Mouse (Mus musculus): Measurements from ENCODE around the gene Anxa10. TPM values are rescaled to one million over a fixed set of nuclear protein-coding genes. Genes with fewer than 3 reads are reported as not detected.
A peak's percentile ranks its signal among the peaks of the same experiment; 100 is the strongest.

Anxa10 gene
- polyA plus RNA-seq (2015; fragmentation: Nextera tagmentation; extraction: Ambion mirVana), result 70.2 and 91.0 TPM in 2 replicates

- no peak within 1 kb of the TSS for H3K4me3 ChIP-seq (replicated peaks)
- ATAC-seq (ENCODE audit: insufficient read depth, low FRiP score, low read depth), result peak; percentile 89
Observed at GRCm38 (mm10) chr8:62123098-62123497, at the start of gene Anxa10. Gene Anxa10, minus strand, starts transcription at chr8:62123150.

DNA sequence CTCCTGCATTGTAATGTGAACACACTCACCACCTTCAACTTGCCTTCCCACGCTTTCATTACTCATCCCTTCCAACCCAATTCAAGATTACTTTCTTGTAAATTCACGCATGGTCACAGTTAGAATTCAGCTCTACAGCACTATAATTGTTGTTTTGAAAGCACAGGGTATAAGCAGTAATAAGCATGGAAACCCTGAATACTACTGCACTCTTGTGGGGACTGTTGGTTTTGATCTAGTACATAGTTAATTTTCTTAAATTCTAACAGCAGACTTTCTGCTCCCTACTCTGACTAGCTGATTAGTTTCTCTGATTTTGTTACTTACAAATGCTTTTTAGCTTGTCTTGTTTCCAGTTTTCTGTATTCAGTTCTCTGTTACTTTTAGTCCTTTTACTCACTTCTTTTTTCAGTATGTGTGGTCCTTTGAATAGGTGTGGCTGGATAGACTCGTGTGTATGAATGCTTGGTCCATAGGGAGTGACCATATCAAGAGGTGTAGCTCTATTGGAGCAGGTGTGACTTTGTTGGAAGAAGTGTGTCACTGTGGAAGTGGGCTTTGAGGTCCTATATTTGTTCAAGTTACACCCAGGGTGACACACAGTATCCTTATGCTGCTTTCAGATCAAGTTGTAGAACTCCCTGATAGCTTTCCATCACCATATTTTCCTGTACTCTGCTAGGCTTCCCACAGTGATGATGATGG lies 9.9 kb upstream of the Anxa10 start:
- Histone ChIP-seq H3K27ac (no peak overlapping the region), H3K4me3 (replicated peaks) (no peak overlapping the region), H3K4me2 (no peak overlapping the region), H3K27me3 (replicated peaks) (no peaks in the 10 kb centered on the region), H3K9ac (no peak overlapping the region), H3K36me3 (no peaks in the 10 kb centered on the region), H3K9me3 (no peaks in the 10 kb centered on the region), H3K4me1 (no peaks in the 10 kb centered on the region)
- WGBS, result 73% methylated on average over 3 of the region's 3 CpGs
- no peak; the same call in 1 of the 2 replicates for ATAC-seq (ENCODE audit: insufficient read depth, low FRiP score, low read depth)

More at GRCm38 (mm10) chr8:62123098-62123497, at the start of gene Anxa10:
- WGBS, result 66% methylated on average over 2 of the region's 2 CpGs
- Histone ChIP-seq H3K36me3 (no peaks in the 10 kb centered on the region), H3K27ac (0 out of 2 replicates have a peak within 1 kb of the TSS, but pooled peaks have one; percentile 21), H3K9ac (no peak within 1 kb of the TSS), H3K27me3 (replicated peaks) (no peaks in the 10 kb centered on the region), H3K4me1 (no peaks in the 10 kb centered on the region), H3K4me2 (no peak within 1 kb of the TSS), H3K9me3 (no peaks in the 10 kb centered on the region)

DNA sequence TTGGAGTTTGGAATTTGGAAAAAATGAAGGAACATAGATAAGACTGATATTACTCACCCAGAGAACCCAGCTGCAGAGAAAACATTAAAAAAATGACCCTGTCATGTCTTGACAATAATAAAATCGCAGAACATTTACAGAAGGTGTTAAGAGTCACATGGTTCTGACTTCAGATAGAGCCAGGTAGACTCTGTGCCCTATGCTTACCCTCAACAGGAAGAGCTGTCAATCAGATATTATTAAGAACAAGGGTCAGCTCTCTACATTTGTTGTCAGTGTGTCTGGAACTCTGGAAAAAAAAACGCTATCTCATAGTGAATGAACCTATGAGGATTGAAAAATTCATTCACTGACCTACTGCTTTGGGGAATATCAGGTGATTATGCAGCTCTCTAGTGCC lies 25.7 kb downstream of the Anxa10 start:
- Histone ChIP-seq H3K9ac (no peak overlapping the region), H3K9me3 (no peaks in the 10 kb centered on the region), H3K4me2 (no peak overlapping the region), H3K27ac (no peak overlapping the region), H3K4me3 (replicated peaks) (no peak overlapping the region), H3K4me1 (no peaks in the 10 kb centered on the region), H3K27me3 (replicated peaks) (no peaks in the 10 kb centered on the region), H3K36me3 (no peaks in the 10 kb centered on the region)
- no peak for ATAC-seq (ENCODE audit: insufficient read depth, low FRiP score, low read depth)
- 88% methylated on average over 2 of the region's 2 CpGs for WGBS

GRCm38 (mm10) chr8:62081804-62082203 lies 41.1 kb downstream of the Anxa10 start:
- Histone ChIP-seq H3K27me3 (replicated peaks) (no peaks in the 10 kb centered on the region), H3K4me1 (no peaks in the 10 kb centered on the region), H3K36me3 (no peaks in the 10 kb centered on the region), H3K4me2 (no peak overlapping the region), H3K4me3 (replicated peaks) (no peak overlapping the region), H3K27ac (no peak overlapping the region), H3K9ac (no peak overlapping the region), H3K9me3 (no peaks in the 10 kb centered on the region)
- no peak for ATAC-seq (ENCODE audit: insufficient read depth, low FRiP score, low read depth)
- WGBS, result 79% methylated on average over 2 of the region's 2 CpGs

DNA sequence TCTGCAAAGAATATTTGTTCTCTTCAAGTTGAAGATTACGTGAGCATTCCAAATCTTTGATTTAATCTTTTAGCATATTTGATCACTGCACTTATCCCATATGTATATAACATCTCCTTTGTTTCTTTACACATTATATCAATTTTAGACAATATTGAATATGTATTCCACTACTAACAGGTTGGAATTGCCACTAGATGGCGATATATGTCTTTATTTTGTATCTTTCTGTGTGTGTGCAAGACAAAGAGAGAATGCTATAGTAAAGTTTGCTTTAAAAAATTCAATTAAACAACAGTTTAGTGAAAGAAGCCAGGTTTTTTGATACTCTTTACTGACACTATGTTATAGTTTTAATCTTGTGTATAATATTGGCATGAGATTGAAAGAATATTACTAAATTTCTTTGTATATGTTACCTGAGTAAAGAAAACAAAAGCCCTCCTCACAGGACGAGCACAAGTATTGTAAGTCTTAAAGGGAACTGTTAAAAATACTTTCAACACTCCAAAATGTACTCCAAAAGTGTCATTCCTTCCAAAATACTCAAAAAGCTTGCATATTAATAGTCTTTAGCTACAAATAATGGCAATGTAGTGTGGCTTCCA lies 42.7 kb downstream of the Anxa10 start:
- no peak overlapping the region for H3K27ac ChIP-seq
- no peaks in the 10 kb centered on the region for H3K27me3 ChIP-seq (replicated peaks)
- 36% methylated on average over 3 of the region's 3 CpGs for WGBS
- no peak overlapping the region for H3K9ac ChIP-seq
- H3K9me3 ChIP-seq, result no peaks in the 10 kb centered on the region
- H3K4me1 ChIP-seq, result no peaks in the 10 kb centered on the region
- ATAC-seq (ENCODE audit: insufficient read depth, low FRiP score, low read depth), result no peak; the same call in 1 of the 2 replicates
- H3K36me3 ChIP-seq, result no peaks in the 10 kb centered on the region
- no peak overlapping the region for H3K4me2 ChIP-seq
- no peak overlapping the region for H3K4me3 ChIP-seq (replicated peaks)

DNA sequence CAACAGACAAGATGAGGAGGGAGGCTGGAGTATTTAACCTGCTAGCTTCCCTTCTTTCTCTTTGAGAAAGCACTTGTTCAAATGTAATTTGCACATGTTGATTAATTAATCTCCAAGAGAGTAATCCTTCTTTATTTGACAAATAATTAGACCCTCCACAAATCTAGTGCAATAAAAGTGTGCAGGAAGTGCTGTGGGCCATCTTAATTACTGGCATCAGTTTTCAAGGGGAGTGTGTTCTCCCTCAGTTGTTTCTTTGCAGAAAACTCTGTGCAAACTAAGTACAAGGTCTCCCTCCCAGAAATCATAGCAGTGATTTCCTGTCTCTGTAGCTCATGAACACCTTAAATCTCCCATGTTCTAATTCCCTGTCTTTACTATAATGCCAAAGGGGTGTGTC lies 54.6 kb downstream of the Anxa10 start:
- Histone ChIP-seq H3K9ac (no peak overlapping the region), H3K27ac (no peak overlapping the region), H3K36me3 (no peaks in the 10 kb centered on the region), H3K9me3 (no peaks in the 10 kb centered on the region), H3K4me3 (replicated peaks) (no peak overlapping the region), H3K4me1 (no peaks in the 10 kb centered on the region), H3K27me3 (replicated peaks) (no peaks in the 10 kb centered on the region), H3K4me2 (no peak overlapping the region)
- no peak for ATAC-seq (ENCODE audit: insufficient read depth, low FRiP score, low read depth)

GRCm38 (mm10) chr8:62060357-62060756 lies 62.6 kb downstream of the Anxa10 start:
- H3K9me3 ChIP-seq, result no peaks in the 10 kb centered on the region
- no peaks in the 10 kb centered on the region for H3K27me3 ChIP-seq (replicated peaks)
- H3K9ac ChIP-seq, result no peak overlapping the region
- H3K4me2 ChIP-seq, result no peak overlapping the region
- no peak overlapping the region for H3K27ac ChIP-seq
- no peaks in the 10 kb centered on the region for H3K4me1 ChIP-seq
- no peaks in the 10 kb centered on the region for H3K36me3 ChIP-seq
- no peak for ATAC-seq (ENCODE audit: insufficient read depth, low FRiP score, low read depth)
- H3K4me3 ChIP-seq (replicated peaks), result no peak overlapping the region

DNA sequence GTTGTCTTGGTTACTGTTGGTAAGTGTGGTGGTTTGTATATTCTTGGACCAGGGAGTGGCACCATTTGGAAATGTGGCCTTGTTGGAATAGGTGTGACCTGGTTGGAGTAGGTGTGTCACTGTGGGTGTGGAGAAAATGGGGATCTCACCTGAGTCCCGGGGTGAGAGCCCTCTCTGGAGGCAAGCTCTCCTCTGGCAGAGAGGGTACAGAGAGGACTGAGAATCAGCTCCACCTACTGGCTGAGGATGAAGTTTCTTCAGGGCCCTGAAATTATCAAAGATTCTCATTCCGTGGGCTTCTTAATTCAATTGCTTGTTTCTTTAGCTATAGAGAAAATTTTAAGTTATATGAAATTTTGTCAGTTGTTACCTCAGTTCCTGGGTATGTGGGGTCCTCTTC lies 76.1 kb downstream of the Anxa10 start:
- ATAC-seq (ENCODE audit: insufficient read depth, low FRiP score, low read depth), result no peak
- WGBS, result 25% methylated on average over 2 of the region's 2 CpGs

GRCm38 (mm10) chr8:62034351-62034750 lies 88.6 kb downstream of the Anxa10 start:
- Histone ChIP-seq H3K9ac (no peak overlapping the region), H3K36me3 (no peaks in the 10 kb centered on the region), H3K4me1 (no peaks in the 10 kb centered on the region), H3K27ac (no peak overlapping the region), H3K27me3 (replicated peaks) (no peaks in the 10 kb centered on the region), H3K9me3 (no peaks in the 10 kb centered on the region), H3K4me3 (replicated peaks) (no peak overlapping the region), H3K4me2 (no peak overlapping the region)
- no peak for ATAC-seq (ENCODE audit: insufficient read depth, low FRiP score, low read depth)
- WGBS, result 63% methylated on average over 3 of the region's 3 CpGs

More for the DNA sequence above, 76.1 kb downstream of the Anxa10 start:
- Histone ChIP-seq H3K9me3 (no peaks in the 10 kb centered on the region), H3K4me1 (no peaks in the 10 kb centered on the region), H3K27me3 (replicated peaks) (no peaks in the 10 kb centered on the region), H3K9ac (no peak overlapping the region), H3K27ac (no peak overlapping the region), H3K4me2 (no peak overlapping the region), H3K4me3 (replicated peaks) (no peak overlapping the region), H3K36me3 (no peaks in the 10 kb centered on the region)

DNA sequence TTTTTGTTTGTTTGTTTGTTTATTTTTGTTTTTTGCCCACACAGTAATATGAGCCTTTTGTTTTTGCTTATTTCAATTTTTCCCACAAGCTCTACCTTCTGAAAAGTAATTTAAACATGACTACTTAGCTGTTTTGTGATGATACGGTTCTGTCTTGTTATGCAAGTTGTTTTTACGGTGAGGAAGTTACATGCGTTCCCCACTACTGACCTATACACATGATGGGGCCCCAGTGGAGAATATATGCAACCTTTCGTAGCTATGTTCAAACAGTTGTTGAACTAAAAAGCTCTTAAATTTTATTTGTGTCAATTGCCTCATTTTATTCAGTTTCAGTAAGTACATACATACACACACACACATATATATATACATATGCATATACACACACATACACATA lies 108.4 kb downstream of the Anxa10 start:
- no peaks in the 10 kb centered on the region for H3K36me3 ChIP-seq
- WGBS, result 91% methylated on average over 4 of the region's 4 CpGs
- H3K4me1 ChIP-seq, result no peaks in the 10 kb centered on the region
- H3K9me3 ChIP-seq, result no peaks in the 10 kb centered on the region
- ATAC-seq (ENCODE audit: insufficient read depth, low FRiP score, low read depth), result no peak
- H3K27ac ChIP-seq, result no peak overlapping the region
- no peaks in the 10 kb centered on the region for H3K27me3 ChIP-seq (replicated peaks)
- no peak overlapping the region for H3K9ac ChIP-seq
- no peak overlapping the region for H3K4me2 ChIP-seq
- no peak overlapping the region for H3K4me3 ChIP-seq (replicated peaks)

DNA sequence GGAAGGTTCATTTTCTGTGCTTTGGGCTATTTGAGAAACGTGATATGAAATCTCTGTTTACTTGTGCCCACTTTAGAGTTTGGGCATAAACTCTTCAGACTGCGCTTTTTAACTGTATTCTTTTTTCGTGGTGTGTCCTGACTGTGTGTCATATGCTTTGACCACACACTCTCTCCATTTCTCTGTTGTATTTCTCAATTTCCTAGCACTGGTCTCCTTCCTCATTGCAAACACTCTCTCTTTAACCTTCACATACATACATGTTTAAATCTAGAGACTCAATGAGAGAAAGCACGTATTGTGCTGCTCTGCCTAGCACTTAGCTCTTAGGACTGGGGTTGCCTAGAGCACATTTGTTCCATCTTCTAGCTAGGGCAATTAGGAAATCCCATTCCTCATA lies 108.8 kb downstream of the Anxa10 start:
- Histone ChIP-seq H3K27me3 (replicated peaks) (no peaks in the 10 kb centered on the region), H3K4me2 (no peak overlapping the region), H3K4me3 (replicated peaks) (no peak overlapping the region), H3K27ac (no peak overlapping the region), H3K9ac (no peak overlapping the region), H3K4me1 (no peaks in the 10 kb centered on the region), H3K36me3 (no peaks in the 10 kb centered on the region), H3K9me3 (no peaks in the 10 kb centered on the region)
- 82% methylated on average over 4 of the region's 4 CpGs for WGBS
- ATAC-seq (ENCODE audit: insufficient read depth, low FRiP score, low read depth), result no peak

All from stomach, embryonic 15.5 days (tissue).